Mouse (Mus musculus) lung, postnatal 0 days (tissue): ENCODE data around the gene Tubb5.

Experiments
- CTCF ChIP-seq: IDR thresholded peaks from 2 replicates; pipeline ENCODE4 v1.5.1; 2016; ENCODE audit warnings: antibody characterized with exemption, mild to moderate bottlenecking
- EP300 ChIP-seq: IDR thresholded peaks from 2 replicates; pipeline ENCODE4 v1.6.1; 2016; ENCODE audit warnings: antibody characterized with exemption, mild to moderate bottlenecking, control low read depth

DNA sequence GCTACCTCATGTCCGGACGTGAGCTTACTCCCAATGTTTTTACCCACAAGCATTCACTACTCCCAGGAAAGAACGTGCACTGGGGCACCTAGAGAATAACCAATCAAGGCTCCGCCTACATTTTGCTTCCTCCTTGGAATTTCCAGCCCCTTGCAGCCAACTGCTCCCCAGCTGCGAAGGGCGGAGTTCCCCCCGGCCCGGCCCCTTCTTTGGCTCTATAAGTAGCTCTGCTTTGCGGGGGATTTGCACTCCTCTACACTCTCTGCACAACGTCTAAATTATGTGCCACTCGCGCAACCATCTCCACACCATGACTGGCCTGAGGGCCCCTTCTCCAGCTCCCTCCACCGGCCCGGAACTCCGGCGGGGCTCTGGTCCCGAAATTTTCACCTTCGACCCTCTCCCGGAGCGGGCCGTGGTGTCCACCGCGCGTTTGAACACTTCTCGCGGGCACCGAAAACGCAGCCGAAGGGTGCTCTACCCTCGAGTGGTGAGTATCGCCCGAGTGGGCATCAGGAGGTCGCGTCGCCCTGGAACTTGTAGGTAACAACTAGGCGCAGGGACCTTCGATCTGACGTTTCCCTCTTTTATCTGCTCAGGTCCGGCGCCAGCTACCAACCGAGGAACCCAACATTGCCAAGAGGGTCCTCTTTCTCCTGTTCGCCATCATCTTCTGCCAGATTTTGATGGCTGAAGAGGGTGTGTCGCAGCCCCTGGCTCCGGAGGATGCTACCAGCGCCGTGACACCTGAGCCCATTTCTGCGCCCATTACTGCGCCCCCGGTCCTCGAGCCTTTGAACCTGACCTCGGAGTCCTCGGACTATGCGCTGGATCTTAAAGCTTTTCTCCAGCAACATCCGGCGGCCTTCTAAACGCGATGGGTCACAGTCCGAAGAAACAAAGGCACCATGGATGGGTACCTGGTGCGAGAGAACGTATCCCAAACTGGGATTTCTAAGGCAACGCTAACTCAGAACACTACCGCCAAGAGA lies 16.4 kb downstream of the Tubb5 start, which contains the start of gene Ier3:
- no peak for TF ChIP-seq CTCF
- peak; percentile 78 for TF ChIP-seq EP300
